Mouse (Mus musculus): ENCODE data around the gene Gm45234.

GRCm38 (mm10) chr6:124756652-124757350, 980 bp upstream of the Gm45234 start:
- TF ChIP-seq POLR2A (IDR thresholded peaks at IDR 0.05; ENCODE audit: borderline replicate concordance, control insufficient read depth, low read depth, low read length) (no peak), CTCF (IDR thresholded peaks at IDR 0.05; ENCODE audit: control insufficient read depth, insufficient read depth, low read length) (no peak)

Data from bone marrow, adult 2 months (tissue).